Mouse (Mus musculus) liver, adult 2 months (tissue): Measurements from ENCODE around the gene Znrf2.

Source experiments
- CTCF ChIP-seq: fragments of 200-500 bp; IDR thresholded peaks from 2 replicates; pipeline ENCODE4 v1.5.1; 2011; ENCODE audit warnings: low read depth, low read length, control low read depth
- POLR2A ChIP-seq: fragments of 200-500 bp; IDR thresholded peaks from 2 replicates; pipeline ENCODE4 v1.6.1; 2011; ENCODE audit warnings: low read length, control low read depth; ENCODE audit not compliant: insufficient read depth; ENCODE audit errors: extremely low read depth

DNA sequence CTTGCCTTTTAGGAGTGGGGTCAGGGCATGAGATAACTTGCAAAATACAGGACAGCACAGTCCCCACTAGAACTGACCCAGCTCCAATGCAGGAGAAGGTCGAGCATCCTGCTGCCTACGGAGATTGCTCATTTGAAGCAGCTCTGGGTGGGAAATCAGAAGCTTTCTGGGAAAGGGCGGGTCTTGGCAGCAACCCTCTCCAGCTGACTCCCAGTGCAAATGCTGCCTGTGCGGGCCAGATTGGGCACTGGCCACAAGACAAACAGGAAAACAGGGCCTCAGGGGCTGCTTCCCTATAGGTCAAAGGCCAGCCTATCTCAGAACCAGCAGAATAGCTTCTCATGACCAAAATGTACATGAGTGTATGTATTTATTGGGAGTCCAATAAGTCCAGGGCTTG lies 122.9 kb downstream of the Znrf2 start:
- TF ChIP-seq POLR2A (no peak), CTCF (no peak)
